Mouse (Mus musculus): ENCODE data around the gene Arhgap31.

Arhgap31 gene

GRCm38 (mm10) chr16:38712581-38713403, at the start of gene Arhgap31:
TSS of gene Arhgap31 (minus strand) at chr16:38713274.
- DNase-seq (ENCODE audit: low read depth, low spot score): peak; percentile 59

DNA sequence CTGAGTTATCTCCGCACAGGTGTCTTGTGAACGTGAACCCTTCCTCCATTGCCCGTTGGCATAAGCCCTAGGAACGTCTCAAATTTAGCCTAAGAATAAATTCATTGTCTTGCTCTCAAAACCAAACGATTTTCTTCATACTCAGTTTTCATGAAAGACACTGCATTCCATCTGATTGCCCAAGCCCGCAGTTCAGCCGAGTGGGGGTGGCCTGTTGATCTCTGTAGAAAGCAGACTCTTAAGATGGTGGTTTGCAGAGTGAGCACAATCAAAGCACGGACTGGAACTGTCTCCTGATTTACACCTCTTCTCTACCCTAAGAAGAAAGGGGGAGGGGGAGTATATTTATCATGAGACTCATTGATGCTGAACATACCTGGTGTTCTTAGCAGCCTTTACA, 49.3 kb upstream of the Arhgap31 start:
- no peak for DNase-seq (ENCODE audit: low read depth, low spot score)

DNA sequence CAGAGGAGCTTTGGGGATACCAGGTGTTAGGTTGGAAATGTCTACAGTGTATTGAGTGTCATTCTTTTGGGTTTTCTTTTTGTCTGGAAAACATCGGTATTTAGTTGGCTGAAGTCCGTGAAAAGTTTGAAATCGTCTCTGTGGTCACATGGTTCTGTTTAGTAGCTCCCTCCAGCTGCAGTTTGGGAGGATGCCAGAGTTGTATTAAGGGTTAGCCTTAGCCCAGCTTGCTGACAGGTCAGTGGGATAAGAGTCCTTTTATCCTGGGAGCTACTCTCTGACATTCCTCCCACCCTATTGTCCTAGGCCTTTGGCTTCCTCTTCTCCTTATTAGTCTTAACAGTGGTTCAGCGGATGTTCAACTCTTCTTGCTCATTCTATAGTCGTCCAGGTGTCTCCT, 48.9 kb upstream of the Arhgap31 start:
- no peak for DNase-seq (ENCODE audit: low read depth, low spot score)

GRCm38 (mm10) chr16:38760834-38761375, 47.8 kb upstream of the Arhgap31 start:
- DNase-seq (ENCODE audit: low read depth, low spot score): no peak

GRCm38 (mm10) chr16:38760239-38760638, 47.2 kb upstream of the Arhgap31 start:
- DNase-seq (ENCODE audit: low read depth, low spot score): no peak

- DNase-seq (ENCODE audit: low read depth, low spot score): no peak
These were observed 45.2 kb upstream of the Arhgap31 start for GRCm38 (mm10) chr16:38758104-38758861.

GRCm38 (mm10) chr16:38757626-38758025, 44.6 kb upstream of the Arhgap31 start:
- DNase-seq (ENCODE audit: low read depth, low spot score): no peak

GRCm38 (mm10) chr16:38756572-38756971, 43.5 kb upstream of the Arhgap31 start:
- no peak for DNase-seq (ENCODE audit: low read depth, low spot score)

- DNase-seq (ENCODE audit: low read depth, low spot score): no peak
These were observed 43.1 kb upstream of the Arhgap31 start for GRCm38 (mm10) chr16:38756177-38756503.

DNA sequence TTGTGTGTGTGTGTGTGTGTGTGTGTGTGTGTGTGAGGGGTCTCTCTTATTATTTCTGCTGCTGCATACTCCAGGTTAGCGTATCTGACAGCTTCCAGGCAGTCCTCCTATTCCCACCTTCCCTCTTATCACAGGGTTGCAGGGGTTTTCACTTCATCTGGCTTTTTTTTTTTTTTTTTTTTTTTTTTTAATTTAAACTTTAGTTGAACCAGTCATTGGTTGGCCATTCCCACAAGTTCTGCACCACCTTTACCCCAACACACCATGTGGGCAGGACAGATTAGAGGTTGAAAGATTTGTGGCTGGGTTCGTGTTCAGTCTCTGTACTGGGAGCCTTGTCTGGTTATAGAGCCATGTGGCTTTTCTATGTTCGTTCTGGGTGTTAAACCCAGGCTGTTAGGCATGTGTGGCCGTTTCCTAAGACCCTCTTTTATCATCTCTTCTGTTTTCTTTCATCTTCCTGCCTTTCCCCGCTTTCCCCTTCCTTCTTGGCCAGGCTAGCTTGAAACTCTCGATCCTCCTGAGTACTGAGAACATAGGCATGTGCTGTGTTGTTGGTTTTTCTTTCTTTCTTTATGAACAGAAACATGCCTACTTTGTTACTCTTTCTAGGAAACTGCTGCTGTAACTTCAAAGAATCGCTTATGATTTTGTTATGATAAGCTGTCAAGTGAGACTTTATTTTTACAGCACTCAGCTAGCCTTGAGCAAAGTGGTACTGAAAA, 42.5 kb upstream of the Arhgap31 start:
- DNase-seq (ENCODE audit: low read depth, low spot score): no peak

- DNase-seq (ENCODE audit: low read depth, low spot score): no peak
These were observed 40.6 kb upstream of the Arhgap31 start for GRCm38 (mm10) chr16:38753631-38754030.

- no peak for DNase-seq (ENCODE audit: low read depth, low spot score)
These were observed 37.7 kb upstream of the Arhgap31 start for GRCm38 (mm10) chr16:38750803-38751202.

DNA sequence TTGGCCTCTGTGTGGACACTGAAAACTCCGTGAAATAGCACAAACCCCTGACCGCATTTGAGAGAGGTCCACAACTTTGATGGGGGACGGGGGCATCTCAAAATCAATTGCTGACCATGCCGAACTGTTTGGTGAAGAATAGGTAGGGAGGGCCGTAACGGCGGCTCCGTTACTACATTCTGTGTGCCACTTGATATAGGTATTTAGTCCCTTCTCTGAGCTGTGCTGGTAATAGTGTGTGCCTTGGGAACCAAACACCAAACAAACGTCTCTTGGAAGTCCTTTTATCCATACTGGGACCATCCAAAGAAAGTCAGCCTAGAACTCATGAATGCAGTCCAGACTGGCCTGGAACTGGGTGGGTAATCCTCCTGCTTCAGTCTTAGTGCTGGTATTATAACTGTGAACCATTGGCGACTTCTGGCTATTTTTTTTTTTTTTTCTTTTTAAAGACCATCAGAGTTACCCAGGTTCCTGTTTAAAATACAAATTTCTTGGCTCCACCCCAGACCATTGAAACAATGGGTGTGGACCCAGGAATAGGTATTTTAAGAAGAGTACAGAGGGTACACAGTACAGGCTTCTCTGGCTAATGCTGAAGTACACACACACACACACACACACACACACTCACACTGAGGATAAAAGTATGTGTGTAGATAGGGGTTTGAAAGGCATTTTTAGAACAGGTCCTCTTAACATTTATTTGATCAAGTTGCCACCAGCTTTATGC, 31.0 kb upstream of the Arhgap31 start:
- DNase-seq (ENCODE audit: low read depth, low spot score): no peak

- DNase-seq (ENCODE audit: low read depth, low spot score): no peak
These were observed 29.6 kb upstream of the Arhgap31 start for GRCm38 (mm10) chr16:38742659-38743131.

DNA sequence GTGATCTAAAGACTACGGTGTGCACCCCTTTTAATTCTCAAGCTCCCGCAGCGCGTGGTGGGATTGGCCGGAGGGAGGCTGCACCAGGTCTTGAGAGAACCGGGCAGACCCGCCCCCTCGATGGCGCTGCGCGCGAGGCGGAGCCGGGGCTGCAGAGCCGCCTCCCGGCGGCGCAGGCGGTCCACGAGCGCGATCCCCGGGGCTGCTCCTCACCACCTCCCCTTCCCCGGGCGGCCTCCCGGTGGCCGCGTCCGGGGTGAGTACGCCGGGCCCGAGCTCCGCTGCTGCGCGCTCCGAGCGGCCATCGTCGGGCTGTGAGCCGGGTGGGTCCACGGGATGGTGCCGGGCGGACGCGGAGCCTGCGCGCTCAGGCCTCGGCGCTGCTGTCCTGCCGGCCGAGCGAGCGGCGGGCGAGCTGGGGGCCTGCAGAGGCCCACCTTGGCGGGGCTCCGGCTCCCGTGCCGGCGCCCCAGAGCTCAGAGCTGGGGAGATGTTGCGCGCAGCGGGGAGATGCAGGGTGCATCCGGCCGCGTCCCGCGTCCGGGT, 29.1 kb upstream of the Arhgap31 start, which contains the start of gene B4galt4:
TSS of gene B4galt4 (plus strand) at position 152 of the 546 bp plus-strand sequence.
- DNase-seq (ENCODE audit: low read depth, low spot score): peak; percentile 57

GRCm38 (mm10) chr16:38741204-38741903, 28.3 kb upstream of the Arhgap31 start:
- DNase-seq (ENCODE audit: low read depth, low spot score): no peak

GRCm38 (mm10) chr16:38730921-38731320, 17.8 kb upstream of the Arhgap31 start:
- DNase-seq (ENCODE audit: low read depth, low spot score): no peak

DNA sequence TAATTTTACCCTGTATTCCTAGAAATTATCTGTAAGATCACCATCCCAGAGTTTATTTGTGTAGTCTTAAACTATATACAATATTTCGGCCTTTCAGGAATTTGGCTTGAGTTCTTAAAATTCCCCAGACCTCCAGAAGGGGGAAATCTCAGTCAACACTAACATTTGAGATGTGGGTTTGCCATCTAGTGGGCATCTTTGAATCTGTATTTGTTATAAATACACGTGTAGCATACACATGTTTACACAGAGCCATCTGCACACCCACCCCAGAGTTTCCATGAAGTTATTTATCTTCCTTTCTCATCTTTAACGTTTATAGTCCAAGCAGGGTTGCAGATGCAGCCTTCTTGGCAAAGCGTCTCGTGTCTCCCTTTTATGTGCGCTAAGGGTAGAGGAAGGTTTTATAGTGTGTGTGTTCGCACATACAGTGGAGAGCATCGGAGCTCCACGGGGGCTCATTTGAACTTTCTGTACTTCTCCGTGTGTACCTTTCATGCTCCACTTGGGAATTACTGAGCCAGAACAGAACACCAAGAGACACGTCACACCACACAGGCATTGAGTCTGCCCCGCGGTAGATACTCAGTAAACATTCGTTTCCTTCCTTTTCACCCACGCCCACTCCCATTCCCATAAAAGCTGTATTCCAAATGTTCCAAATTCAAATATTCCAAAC, 16.7 kb upstream of the Arhgap31 start:
- peak; percentile 30 for DNase-seq (ENCODE audit: low read depth, low spot score)

GRCm38 (mm10) chr16:38729139-38729538, 16.1 kb upstream of the Arhgap31 start:
- no peak for DNase-seq (ENCODE audit: low read depth, low spot score)
